Mouse (Mus musculus) embryonic fibroblast, embryonic 13.5 days (primary cell): ENCODE measurements around the gene Rpap1. TPM values are rescaled to one million over a fixed set of nuclear protein-coding genes. Genes with fewer than 3 reads are reported as not detected.

Source experiments
- H3K27ac ChIP-seq: 2 replicates; pipeline ENCODE4 v1.5.1; 2012; ENCODE audit warnings: low read length, control low read depth, inconsistent platforms; ENCODE audit not compliant: insufficient read depth
- H3K4me1 ChIP-seq: 2 replicates; pipeline ENCODE4 v1.6.1; 2011; ENCODE audit warnings: low read length; ENCODE audit not compliant: control insufficient read depth, insufficient read depth
- H3K4me3 ChIP-seq: 2 replicates; pipeline ENCODE4 v1.5.1; 2011; ENCODE audit warnings: mild to moderate bottlenecking, control low read depth, low read length; ENCODE audit not compliant: insufficient read depth
- CTCF ChIP-seq: IDR thresholded peaks from 2 replicates; pipeline ENCODE4 v1.5.1; 2011; ENCODE audit warnings: mild to moderate bottlenecking, control low read depth, low read length, moderate library complexity, borderline replicate concordance; ENCODE audit not compliant: insufficient read depth
- POLR2A ChIP-seq: IDR thresholded peaks from 2 replicates; pipeline ENCODE4 v1.6.1; 2011; ENCODE audit warnings: low read depth, mild to moderate bottlenecking, control low read depth, low read length, moderate library complexity
- polyA plus RNA-seq: library from polyadenylated mRNA; stranded (reverse); fragments of >200 nt; gene quantifications from 2 replicates; pipeline ENCODE4 v1.2.4, GENCODE M21; 2011; ENCODE audit warnings: low read depth; ENCODE audit not compliant: missing spikeins, insufficient read length

Gene Rpap1
- polyA plus RNA-seq, result 12.2 and 13.0 TPM in 2 replicates

GRCm38 (mm10) chr2:119787206-119787883, at the start of gene Rpap1:
TSS of gene Rpap1 (minus strand) at chr2:119787537.
- peak within 1 kb of the TSS; percentile 83 for H3K4me3 ChIP-seq
- peak within 1 kb of the TSS; percentile 2; the same call in 1 of the 2 replicates for H3K27ac ChIP-seq
- TF ChIP-seq CTCF, result no peak
- TF ChIP-seq POLR2A, result peak; percentile 87
- H3K4me1 ChIP-seq, result no peaks in the 10 kb centered on the region

- H3K4me1 ChIP-seq, result no peaks in the 10 kb centered on the region
These were observed 46.9 kb upstream of the Rpap1 start for GRCm38 (mm10) chr2:119834231-119834630.

GRCm38 (mm10) chr2:119830579-119830978, 43.2 kb upstream of the Rpap1 start:
- no peak overlapping the region for H3K4me3 ChIP-seq
- no peaks in the 10 kb centered on the region for H3K4me1 ChIP-seq

More at GRCm38 (mm10) chr2:119834231-119834630, 46.9 kb upstream of the Rpap1 start:
- no peak overlapping the region for H3K4me3 ChIP-seq
- TF ChIP-seq POLR2A (no peak), CTCF (no peak)
- no peak overlapping the region for H3K27ac ChIP-seq

GRCm38 (mm10) chr2:119821136-119821535, 33.8 kb upstream of the Rpap1 start:
- TF ChIP-seq POLR2A, result no peak
- no peak for TF ChIP-seq CTCF
- no peak overlapping the region for H3K4me3 ChIP-seq
- H3K4me1 ChIP-seq, result no peaks in the 10 kb centered on the region
- no peak overlapping the region for H3K27ac ChIP-seq

More at GRCm38 (mm10) chr2:119830579-119830978, 43.2 kb upstream of the Rpap1 start:
- no peak overlapping the region for H3K27ac ChIP-seq
- TF ChIP-seq CTCF, result no peak
- TF ChIP-seq POLR2A, result no peak

- TF ChIP-seq POLR2A (no peak), CTCF (no peak)
- Histone ChIP-seq H3K4me3 (no peak overlapping the region), H3K27ac (no peak overlapping the region), H3K4me1 (no peaks in the 10 kb centered on the region)
These were observed 31.4 kb upstream of the Rpap1 start for GRCm38 (mm10) chr2:119818668-119819272.

GRCm38 (mm10) chr2:119817047-119817446, 29.7 kb upstream of the Rpap1 start:
- Histone ChIP-seq H3K27ac (no peak overlapping the region), H3K4me1 (no peaks in the 10 kb centered on the region), H3K4me3 (no peak overlapping the region)
- no peak for TF ChIP-seq POLR2A

GRCm38 (mm10) chr2:119816611-119817010, 29.3 kb upstream of the Rpap1 start:
- H3K4me1 ChIP-seq, result no peaks in the 10 kb centered on the region
- H3K27ac ChIP-seq, result no peak overlapping the region
- H3K4me3 ChIP-seq, result no peak overlapping the region
- TF ChIP-seq POLR2A (no peak), CTCF (no peak)

- H3K4me1 ChIP-seq, result no peaks in the 10 kb centered on the region
- no peak overlapping the region for H3K27ac ChIP-seq
These were observed 27.1 kb upstream of the Rpap1 start for GRCm38 (mm10) chr2:119814376-119814933.

GRCm38 (mm10) chr2:119811490-119812146, 24.3 kb upstream of the Rpap1 start:
- Histone ChIP-seq H3K4me3 (no peak overlapping the region), H3K4me1 (no peaks in the 10 kb centered on the region), H3K27ac (no peak overlapping the region)
- TF ChIP-seq POLR2A, result no peak
- TF ChIP-seq CTCF, result no peak

More at GRCm38 (mm10) chr2:119814376-119814933, 27.1 kb upstream of the Rpap1 start:
- H3K4me3 ChIP-seq, result no peak overlapping the region
- no peak for TF ChIP-seq CTCF
- no peak for TF ChIP-seq POLR2A

GRCm38 (mm10) chr2:119810890-119811289, 23.6 kb upstream of the Rpap1 start:
- Histone ChIP-seq H3K4me3 (no peak overlapping the region), H3K4me1 (no peaks in the 10 kb centered on the region), H3K27ac (no peak overlapping the region)
- TF ChIP-seq CTCF (no peak), POLR2A (no peak)
